Comparison of ENCODE assay signal across 12 mouse cellular contexts in the genomic region with DNA sequence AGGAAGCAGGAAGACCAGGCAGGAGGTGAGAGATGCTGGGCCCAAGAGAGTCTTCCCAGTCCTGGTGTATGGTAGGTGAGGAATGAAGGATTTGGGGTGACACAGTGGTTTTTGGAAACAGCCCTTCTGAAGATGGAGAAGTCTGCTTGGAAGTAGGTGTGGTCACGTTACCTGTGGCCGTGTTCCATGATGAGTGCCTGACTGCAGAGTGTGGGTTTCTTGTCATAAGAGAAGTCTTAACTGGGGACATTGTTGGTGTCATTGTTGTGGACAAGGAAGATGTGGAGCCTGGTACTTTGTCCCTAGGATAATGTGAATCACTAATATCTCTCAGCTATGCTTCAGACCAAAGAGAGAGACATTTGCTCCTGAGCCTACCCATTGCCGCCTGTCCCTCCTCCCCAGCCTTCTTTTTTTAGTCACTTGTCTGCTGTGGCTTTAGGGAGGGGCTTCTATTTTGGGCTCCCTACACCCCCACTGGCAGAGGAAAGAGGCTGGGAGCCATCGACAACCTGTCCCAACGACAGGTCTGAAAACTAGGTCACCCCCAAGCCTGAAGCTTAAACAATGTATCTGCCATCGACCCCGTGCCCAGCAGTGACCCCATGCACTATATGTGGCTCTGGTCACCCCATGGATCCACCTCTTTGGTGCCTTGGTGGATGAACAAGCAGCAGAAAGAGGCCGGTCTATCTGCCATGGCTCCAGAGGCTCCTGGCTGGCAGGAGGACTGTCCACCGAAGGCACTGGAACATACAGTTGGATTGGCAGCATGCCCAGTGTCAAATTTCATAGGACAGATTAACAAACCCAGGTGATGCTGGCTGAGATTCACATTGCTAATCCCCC. TPM values are rescaled to one million over a fixed set of nuclear protein-coding genes. Genes with fewer than 3 reads are reported as not detected.
A peak's percentile ranks its signal among the peaks of the same experiment; 100 is the strongest.
DNase-seq lines count a peak whose midpoint lies in the region; ATAC-seq and TF ChIP-seq lines count a peak whose summit lies in the region.
"Had no signal": no experiment of that assay in that cellular context is flagged by ENCODE, and none has a peak within 500 bp of the region (broad histone marks: within the 10 kb centered on the region; RNA-seq: fewer than 3 reads in every experiment).

No protein-coding gene starts in this region.

- DNase-seq in CD4-positive helper T cell, adult 2 months (ENCODE audit: low read depth, low spot score) = peak; percentile 57
- no peak for DNase-seq in CH12.LX (ENCODE audit: extremely low read depth)
- peak; percentile 66 to 70 for DNase-seq in gastrocnemius, adult 8-10 months (ENCODE audit: low spot score in 2 of 2)
- peak; percentile 73 for DNase-seq in heart, postnatal 0 days (ENCODE audit: low spot score)
- no peak for DNase-seq in ovary, postnatal 36 days (ENCODE audit: low spot score)
- no peak for DNase-seq in hindbrain, postnatal 0 days (ENCODE audit: low spot score)
- no peak for DNase-seq in adrenal gland, postnatal 4 days (ENCODE audit: low spot score in 2 of 2)
- DNase-seq: adrenal gland, postnatal 25 days had no signal

- H3K9me3 ChIP-seq in CH12.LX (replicated peaks; ENCODE audit: low read length) = no peaks in the 10 kb centered on the region
- no peaks in the 10 kb centered on the region for H3K9me3 ChIP-seq in heart, postnatal 0 days (replicated peaks; ENCODE audit: control insufficient read depth, low read length)
- no peaks in the 10 kb centered on the region for H3K9me3 ChIP-seq in forebrain, embryonic 15.5 days
- H3K9me3 ChIP-seq in hindbrain, postnatal 0 days (ENCODE audit: low read length) = no peaks in the 10 kb centered on the region
- H3K9me3 ChIP-seq: embryonic facial prominence, embryonic 15.5 days; neural tube, embryonic 13.5 days had no signal

- TF ChIP-seq RAD21 in CH12.LX (IDR thresholded peaks at IDR 0.05; ENCODE audit: low read depth, low read length) = no peak

- peaks cover 0 to 44% of the 10 kb centered on the region in 2 experiments for H3K36me3 ChIP-seq in CH12.LX (replicated peaks in 1 of 2; ENCODE audit: control insufficient read depth in 1 of 2, insufficient read depth in 1 of 2, low read length in 1 of 2)
- H3K36me3 ChIP-seq in heart, postnatal 0 days (replicated peaks; ENCODE audit: control insufficient read depth, insufficient read depth, low read length) = no peaks in the 10 kb centered on the region
- H3K36me3 ChIP-seq in forebrain, embryonic 15.5 days = no peaks in the 10 kb centered on the region
- H3K36me3 ChIP-seq in hindbrain, postnatal 0 days (ENCODE audit: insufficient read depth, low read length) = no peaks in the 10 kb centered on the region
- H3K36me3 ChIP-seq: embryonic facial prominence, embryonic 15.5 days; neural tube, embryonic 13.5 days had no signal

- WGBS in heart, postnatal 0 days = 35% methylated on average over 9 of the region's 9 CpGs
- WGBS in forebrain, embryonic 15.5 days = 89% methylated on average over 9 of the region's 9 CpGs
- 74% methylated on average over 9 of the region's 9 CpGs for WGBS in hindbrain, postnatal 0 days

- in situ Hi-C loops in CH12.LX (cut with MboI; ENCODE audit: low pct_ligation_motif_present, low pct_unique_long_range_greater_than_20kb, low sequenced_read_pairs) = no loop called here

- peak; percentile 90 for ATAC-seq in heart, postnatal 0 days (ENCODE audit: insufficient read depth, low read depth)
- ATAC-seq in forebrain, embryonic 15.5 days (replicated peaks) = no peak
- ATAC-seq in hindbrain, postnatal 0 days = no peak

- H3K27ac ChIP-seq in CH12.LX (ENCODE audit: insufficient read depth, low read depth) = peak overlapping the region; percentile 43
- H3K27ac ChIP-seq in heart, postnatal 0 days (ENCODE audit: low read depth) = peak overlapping the region; percentile 90
- no peak overlapping the region for H3K27ac ChIP-seq in forebrain, embryonic 15.5 days (replicated peaks)
- H3K27ac ChIP-seq in hindbrain, postnatal 0 days = no peak overlapping the region
- H3K27ac ChIP-seq: embryonic facial prominence, embryonic 15.5 days; kidney, postnatal 0 days; neural tube, embryonic 13.5 days had no signal

- peak overlapping the region in 1 of 3 experiments; percentile 0 for H3K4me3 ChIP-seq in CH12.LX (replicated peaks in 1 of 3; ENCODE audit: low read depth in 2 of 3, low read length in 2 of 3, poor library complexity in 1 of 3)
- no peak overlapping the region for H3K4me3 ChIP-seq in heart, postnatal 0 days (ENCODE audit: low read depth, low read length)
- no peak overlapping the region for H3K4me3 ChIP-seq in forebrain, embryonic 15.5 days
- no peak overlapping the region for H3K4me3 ChIP-seq in hindbrain, postnatal 0 days (ENCODE audit: low read length)
- H3K4me3 ChIP-seq: embryonic facial prominence, embryonic 15.5 days; neural tube, embryonic 13.5 days had no signal

- H3K4me2 ChIP-seq in CH12.LX (ENCODE audit: insufficient read depth, low read depth, poor library complexity, severe bottlenecking) = peak overlapping the region; percentile 23; the same call in 1 of the 2 replicates
- peak overlapping the region; percentile 28; the same call in 1 of the 2 replicates for H3K4me2 ChIP-seq in heart, postnatal 0 days (ENCODE audit: low read depth, low read length)
- no peak overlapping the region for H3K4me2 ChIP-seq in forebrain, embryonic 15.5 days (replicated peaks)
- no peak overlapping the region for H3K4me2 ChIP-seq in hindbrain, postnatal 0 days (ENCODE audit: low read depth, low read length)
- H3K4me2 ChIP-seq: embryonic facial prominence, embryonic 15.5 days; neural tube, embryonic 13.5 days had no signal

- H3K9ac ChIP-seq in CH12.LX (ENCODE audit: insufficient read depth, low read depth) = no peak overlapping the region
- no peak overlapping the region for H3K9ac ChIP-seq in heart, postnatal 0 days (replicated peaks; ENCODE audit: low read depth, low read length)
- no peak overlapping the region for H3K9ac ChIP-seq in forebrain, embryonic 15.5 days (replicated peaks)
- no peak overlapping the region for H3K9ac ChIP-seq in hindbrain, postnatal 0 days (replicated peaks; ENCODE audit: low read length)
- H3K9ac ChIP-seq: embryonic facial prominence, embryonic 15.5 days; neural tube, embryonic 13.5 days had no signal

- peaks cover 6% of the 10 kb centered on the region for H3K79me2 ChIP-seq in CH12.LX (replicated peaks; ENCODE audit: control insufficient read depth, extremely low read depth, insufficient read depth, poor library complexity, severe bottlenecking)

- TF ChIP-seq CTCF in CH12.LX (conservative IDR thresholded peaks at IDR 0.05 in 1 of 2, IDR thresholded peaks at IDR 0.05 in 1 of 2; ENCODE audit: low read depth in 2 of 2, low read length in 2 of 2) = no peak
- TF ChIP-seq CTCF in heart, postnatal 0 days (IDR thresholded peaks at IDR 0.05; ENCODE audit: low read depth) = no peak
- no peak for TF ChIP-seq CTCF in hindbrain, postnatal 0 days (IDR thresholded peaks at IDR 0.05; ENCODE audit: low read depth)

- TF ChIP-seq EP300 in CH12.LX (IDR thresholded peaks at IDR 0.05; ENCODE audit: low read length) = no peak
- no peak for TF ChIP-seq EP300 in heart, postnatal 0 days (IDR thresholded peaks at IDR 0.05; ENCODE audit: low read depth)

- no peaks in the 10 kb centered on the region for H3K27me3 ChIP-seq in CH12.LX (replicated peaks)
- no peaks in the 10 kb centered on the region for H3K27me3 ChIP-seq in heart, postnatal 0 days (ENCODE audit: control insufficient read depth, insufficient read depth, low read length)
- no peaks in the 10 kb centered on the region for H3K27me3 ChIP-seq in forebrain, embryonic 15.5 days
- H3K27me3 ChIP-seq in hindbrain, postnatal 0 days (ENCODE audit: insufficient read depth, low read length) = no peaks in the 10 kb centered on the region
- H3K27me3 ChIP-seq: embryonic facial prominence, embryonic 15.5 days; neural tube, embryonic 13.5 days had no signal

- dilution Hi-C loops in CH12.LX (cut with MboI; ENCODE audit: extremely low pct_ligation_motif_present, extremely low pct_unique_long_range_greater_than_20kb, low sequenced_read_pairs) = no loop called here

- TF ChIP-seq POLR2A in CH12.LX (IDR thresholded peaks at IDR 0.05; ENCODE audit: low read depth, low read length) = no peak

- H3K4me1 ChIP-seq in CH12.LX (ENCODE audit: control insufficient read depth in 1 of 2, insufficient read depth in 2 of 2) = peaks cover 58 to 93% of the 10 kb centered on the region in 2 experiments
- peaks cover 23% of the 10 kb centered on the region for H3K4me1 ChIP-seq in heart, postnatal 0 days (ENCODE audit: control insufficient read depth, insufficient read depth)
- H3K4me1 ChIP-seq in forebrain, embryonic 15.5 days = no peaks in the 10 kb centered on the region
- no peaks in the 10 kb centered on the region; the same call in 1 of the 2 replicates for H3K4me1 ChIP-seq in hindbrain, postnatal 0 days (ENCODE audit: insufficient read depth, low read length)

TF ChIP-seq in CH12.LX, 34 proteins besides CTCF, POLR2A, EP300 and RAD21:
- no peak for TF ChIP-seq USF1 (IDR thresholded peaks at IDR 0.05; ENCODE audit: low read depth, low read length)
- TF ChIP-seq SMC3 (IDR thresholded peaks at IDR 0.05; ENCODE audit: low read depth, low read length) = no peak
- TF ChIP-seq MEF2A (IDR thresholded peaks at IDR 0.05; ENCODE audit: borderline replicate concordance, low read depth, low read length) = peak; percentile 68; the same call in 1 of the 2 replicates
- no peak for TF ChIP-seq ZMIZ1 (IDR thresholded peaks at IDR 0.05; ENCODE audit: low read depth, low read length)
- no peak for TF ChIP-seq JUN (IDR thresholded peaks at IDR 0.05; ENCODE audit: insufficient read depth, low read depth, low read length)

RNA-seq across cellular contexts. Expression of a gene that starts 21.4 kb away (rescaled TPM):
- total RNA-seq in CH12.LX (2012; rRNA removed) (8.7 and 9.9 TPM in 2 replicates), CH12.LX (2014; rRNA removed) (17.7 and 20.7 TPM in 2 replicates)
- polyA plus RNA-seq in CH12.LX (2012; ENCODE audit: insufficient read length, low read depth) = 46.8 and 51.4 TPM in 2 replicates
- total RNA-seq in gastrocnemius, adult 8-10 months (2022) = under 1 TPM in 1 of 4 experiments, not detected in 3; 0.27 TPM
- total RNA-seq in heart, postnatal 0 days (2014; rRNA removed; ENCODE audit: low replicate concordance) = 3.2 TPM in 1 of 2 replicates, not detected in the other
- 0.12 and 0.23 TPM in 2 replicates for polyA plus RNA-seq in heart, postnatal 0 days (2015; fragmentation: Nextera tagmentation; extraction: Ambion mirVana)
- polyA plus RNA-seq in forebrain, embryonic 15.5 days (2015; fragmentation: Nextera tagmentation; extraction: Ambion mirVana) = 0.22 and 0.26 TPM in 2 replicates
- 0.68 TPM in 1 of 2 replicates, not detected in the other for total RNA-seq in hindbrain, postnatal 0 days (2014; rRNA removed)
- polyA plus RNA-seq in hindbrain, postnatal 0 days (2015; fragmentation: Nextera tagmentation; extraction: Ambion mirVana) = 0.26 and 0.32 TPM in 2 replicates
- total RNA-seq in adrenal gland, postnatal 4 days (2021) = under 1 TPM; 0.22 to 0.34 TPM

Comparison
In these comparisons a context has a peak if more than half of its experiments do, and no peak if none do; other contexts are left out.
1. DNase-seq: peak in CD4-positive helper T cell, adult 2 months (single experiment), gastrocnemius, adult 8-10 months (2 of 2) and heart, postnatal 0 days (single experiment); none in CH12.LX (single experiment), ovary, postnatal 36 days (single experiment), hindbrain, postnatal 0 days (single experiment) and adrenal gland, postnatal 4 days (0 of 2).
2. H3K27ac ChIP-seq: peak in CH12.LX (single experiment) and heart, postnatal 0 days (single experiment); none in forebrain, embryonic 15.5 days (single experiment) and hindbrain, postnatal 0 days (single experiment).
3. H3K4me2 ChIP-seq: peak in CH12.LX (single experiment) and heart, postnatal 0 days (single experiment); none in forebrain, embryonic 15.5 days (single experiment) and hindbrain, postnatal 0 days (single experiment).